Mouse (Mus musculus) embryo, embryonic 10.5 days (tissue): ENCODE measurements around the gene Tpm1.

ENCODE experiments used
- DNase-seq: peaks from one replicate; pipeline ENCODE4 v3.0.0-alpha.2; 2015; ENCODE audit warnings: low spot score

The Tpm1 gene

DNA sequence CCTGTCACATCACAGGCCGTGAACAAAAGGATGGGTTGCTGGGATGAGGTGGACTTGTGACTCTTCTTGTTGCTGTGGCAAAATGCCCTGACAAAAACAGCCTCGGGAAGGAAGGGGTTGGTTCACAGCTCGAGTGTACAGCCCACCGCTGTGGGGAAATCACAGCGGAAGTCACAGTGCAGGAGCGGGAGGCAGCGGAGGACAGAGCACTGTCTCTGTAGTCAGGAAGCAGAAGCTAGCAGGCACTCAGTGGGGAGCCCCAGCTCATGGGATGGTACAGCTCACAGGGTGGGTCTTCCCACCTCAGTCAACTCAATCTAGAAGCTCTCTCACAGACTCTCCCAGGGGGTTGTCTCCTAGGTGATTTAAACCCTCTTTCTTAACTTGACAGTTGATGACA, 63.8 kb downstream of the Tpm1 start:
- DNase-seq, result no peak

DNA sequence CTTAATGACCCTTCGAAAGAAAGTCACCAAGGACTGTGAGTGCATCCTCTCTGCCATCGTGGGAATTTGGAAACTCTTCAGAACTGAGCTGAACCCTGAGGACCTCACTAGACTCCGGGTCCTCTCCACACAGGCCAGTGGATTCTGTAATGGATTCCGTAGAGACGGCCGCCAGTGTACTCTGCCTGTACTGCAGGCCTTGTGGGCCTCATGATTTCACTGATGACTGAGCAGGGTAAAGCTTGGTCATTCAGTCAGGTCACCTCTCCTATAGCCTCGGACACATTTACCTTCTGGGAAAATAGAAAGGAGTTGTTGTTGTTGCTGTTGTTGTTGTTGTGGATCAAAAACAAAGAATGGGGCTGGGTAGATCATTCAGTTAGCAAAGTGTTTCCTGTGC, 67.1 kb downstream of the Tpm1 start:
- no peak for DNase-seq

DNA sequence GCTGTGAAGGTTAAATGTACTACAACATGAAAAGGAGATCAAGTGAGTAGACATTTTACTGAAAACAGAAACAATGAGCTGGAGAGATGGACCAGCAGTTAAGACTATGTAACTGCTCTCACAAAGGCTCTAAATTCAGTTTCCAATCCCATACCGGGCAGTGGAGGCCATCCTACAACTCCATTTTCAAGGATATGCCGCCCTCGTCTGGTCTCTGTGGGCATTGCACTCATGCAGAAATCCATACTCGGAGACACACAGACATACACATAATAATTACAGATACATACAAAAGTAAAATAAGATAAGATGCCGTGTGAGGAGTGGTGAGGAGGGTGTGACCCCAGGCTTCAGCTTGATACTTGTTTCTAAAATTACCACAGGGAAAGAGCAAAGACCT, 68.7 kb downstream of the Tpm1 start:
- DNase-seq, result peak; percentile 89

DNA sequence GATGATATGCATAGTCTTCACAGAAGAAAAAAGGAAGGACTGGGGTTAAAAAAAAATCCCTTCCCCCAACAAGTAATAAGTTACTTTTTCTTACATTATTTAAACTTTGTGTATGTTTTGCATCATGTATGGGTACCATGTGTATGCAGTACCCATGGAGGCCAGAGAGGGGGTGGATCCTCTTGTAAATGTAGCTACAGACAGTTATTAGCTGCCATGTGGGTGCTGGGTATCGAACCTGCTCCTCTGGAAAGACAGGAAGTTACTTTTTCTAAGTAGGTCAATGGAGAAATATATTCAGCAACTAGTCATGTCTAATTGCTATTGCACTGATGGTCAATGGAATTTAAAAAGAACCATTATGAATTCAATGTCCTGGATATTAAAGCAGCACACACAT, 70.7 kb downstream of the Tpm1 start:
- no peak for DNase-seq

DNA sequence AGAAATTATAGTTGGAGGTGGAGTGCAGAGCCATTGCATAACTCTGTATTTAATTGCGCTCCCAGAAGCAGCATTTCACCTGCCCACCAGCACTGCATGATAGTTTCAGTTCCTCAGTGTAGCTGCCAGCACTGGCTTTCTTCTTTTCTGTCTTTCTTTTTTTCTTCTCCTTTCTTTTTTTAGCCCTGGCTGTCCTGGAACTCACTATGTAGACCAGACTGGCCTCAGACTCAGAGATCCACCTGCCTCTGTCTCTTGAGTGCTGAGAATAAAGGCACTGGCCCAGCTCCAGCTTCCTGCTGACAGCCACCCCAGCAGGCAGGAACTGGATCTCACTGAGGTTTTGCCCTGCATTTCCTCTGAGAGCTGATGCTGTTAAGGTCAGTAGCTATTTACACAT, 71.2 kb downstream of the Tpm1 start:
- DNase-seq, result no peak

DNA sequence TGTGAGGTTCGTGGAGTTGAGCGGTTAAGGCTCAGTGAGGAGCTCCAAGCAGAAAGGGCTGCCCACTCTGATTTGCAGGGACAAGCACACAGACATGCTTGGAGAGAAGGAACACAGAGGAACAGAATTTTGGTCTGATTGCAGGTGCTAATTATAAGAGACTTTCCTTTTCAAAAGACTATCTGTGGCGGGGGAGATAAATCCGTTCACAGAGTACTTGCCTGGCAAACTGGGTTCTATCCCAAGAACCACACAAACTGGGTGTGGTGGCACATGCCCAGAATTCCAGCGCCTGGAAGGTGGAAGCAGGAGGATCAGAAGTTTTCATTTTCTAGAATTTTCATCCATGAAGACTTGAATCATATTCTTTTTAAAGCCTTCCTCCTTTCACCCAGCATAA, 72.1 kb downstream of the Tpm1 start:
- DNase-seq, result no peak

DNA sequence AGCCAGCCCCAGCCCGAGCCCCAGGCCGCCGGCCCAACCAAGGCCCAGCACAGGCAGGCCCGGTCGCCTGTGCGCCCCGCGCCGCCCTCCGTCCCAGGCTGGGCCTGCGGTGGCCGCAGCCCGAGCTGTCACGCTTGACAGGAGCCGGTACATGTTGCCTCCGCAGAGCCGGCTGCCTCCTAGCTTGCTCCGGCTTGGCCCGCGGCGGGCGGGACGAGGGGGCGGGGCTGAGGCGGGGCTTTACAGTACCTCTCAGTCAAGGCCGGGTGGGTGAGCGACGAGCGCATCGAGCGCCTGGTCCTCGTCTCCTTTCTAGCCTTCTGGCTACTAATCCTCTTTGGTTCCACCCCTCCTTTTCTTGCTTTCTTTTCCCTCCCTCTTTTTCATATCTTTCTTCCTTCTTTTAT, 74.0 kb downstream of the Tpm1 start, which contains the start of gene Lactb:
Lactb (minus strand) TSS at position 246 of the 407 bp plus-strand sequence.
- peak; percentile 94 for DNase-seq

DNA sequence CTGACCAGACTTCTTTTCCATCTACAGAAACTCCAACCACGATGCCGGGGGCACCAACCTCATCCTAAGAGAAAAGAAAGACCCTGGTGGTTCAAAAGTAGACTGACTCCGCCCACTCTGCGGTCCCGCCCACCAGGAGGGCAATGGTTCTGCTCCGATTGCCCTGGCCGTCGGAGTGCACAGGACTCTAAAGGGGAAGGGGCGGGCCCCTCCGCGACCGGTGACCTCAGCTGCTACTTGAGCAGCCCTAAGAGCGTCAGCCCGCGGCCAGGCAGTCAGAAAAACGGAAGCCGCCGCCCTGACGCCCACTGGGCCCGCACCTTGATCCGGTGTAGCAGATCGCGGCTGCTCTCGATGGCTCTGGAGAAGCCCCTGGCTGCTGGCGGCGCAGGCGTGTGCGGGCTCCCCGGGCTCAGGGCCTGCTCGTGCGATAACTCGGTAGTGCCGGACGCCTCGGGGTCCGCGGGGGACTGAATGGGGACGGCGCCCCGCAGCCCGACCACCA, 74.4 kb downstream of the Tpm1 start:
- DNase-seq, result peak; percentile 94
